22 mouse cellular contexts compared by ENCODE assay signal in genomic region chr1:106465243-106465976, GRCm38 (mm10).
DNase-seq lines count a peak whose midpoint lies in the region; ATAC-seq and TF ChIP-seq lines count a peak whose summit lies in the region.
"Had no signal": no experiment of that assay in that cellular context is flagged by ENCODE, and none has a peak within 500 bp of the region (broad histone marks: within the 10 kb centered on the region; RNA-seq: fewer than 3 reads in every experiment).

No protein-coding gene starts in this region.

- H3K27ac ChIP-seq in forebrain, embryonic 11.5 days (ENCODE audit: low read depth, low read length): no peak overlapping the region
- H3K27ac ChIP-seq in forebrain, postnatal 0 days (ENCODE audit: low read depth, low read length): no peak overlapping the region
- no peak overlapping the region for H3K27ac ChIP-seq in midbrain, embryonic 11.5 days (ENCODE audit: low read depth, low read length)
- H3K27ac ChIP-seq in midbrain, embryonic 10.5 days (replicated peaks): no peak overlapping the region
- peak overlapping the region; percentile 5; the same call in 1 of the 2 replicates for H3K27ac ChIP-seq in midbrain, embryonic 16.5 days (ENCODE audit: low read length)
- H3K27ac ChIP-seq in thymus, adult 2 months (ENCODE audit: control insufficient read depth, insufficient read depth, low read length): no peak overlapping the region
- H3K27ac ChIP-seq: layer of hippocampus, adult 2 months; limb, embryonic 10.5 days; liver, embryonic 12.5 days; lung, embryonic 15.5 days; macrophage had no signal

- H3K4me3 ChIP-seq in forebrain, embryonic 11.5 days (ENCODE audit: low read depth, low read length): no peak overlapping the region
- no peak overlapping the region for H3K4me3 ChIP-seq in forebrain, postnatal 0 days (ENCODE audit: low read depth, low read length)
- no peak overlapping the region for H3K4me3 ChIP-seq in midbrain, embryonic 11.5 days (ENCODE audit: low read depth, low read length)
- H3K4me3 ChIP-seq in midbrain, embryonic 10.5 days: no peak overlapping the region
- no peak overlapping the region for H3K4me3 ChIP-seq in midbrain, embryonic 16.5 days (ENCODE audit: low read depth, low read length)
- H3K4me3 ChIP-seq in thymus, adult 2 months (ENCODE audit: control insufficient read depth, insufficient read depth, low read length): no peak overlapping the region
- H3K4me3 ChIP-seq: heart, embryonic 10.5 days; layer of hippocampus, adult 2 months; limb, embryonic 10.5 days; liver, embryonic 12.5 days; lung, embryonic 15.5 days had no signal

- no peak overlapping the region for H3K9ac ChIP-seq in forebrain, embryonic 11.5 days (ENCODE audit: low read length)
- H3K9ac ChIP-seq in forebrain, postnatal 0 days: no peak overlapping the region
- H3K9ac ChIP-seq in midbrain, embryonic 11.5 days (ENCODE audit: low read length): no peak overlapping the region
- no peak overlapping the region for H3K9ac ChIP-seq in midbrain, embryonic 16.5 days (ENCODE audit: low read depth, low read length)
- H3K9ac ChIP-seq: liver, embryonic 12.5 days; lung, embryonic 15.5 days had no signal

- DNase-seq in forebrain, embryonic 11.5 days (ENCODE audit: low spot score): no peak
- no peak for DNase-seq in forebrain, postnatal 0 days
- DNase-seq in midbrain, embryonic 11.5 days (ENCODE audit: low spot score, missing footprints): no peak
- no peak for DNase-seq in midbrain, embryonic 10.5 days (ENCODE audit: low spot score)
- DNase-seq in thymus, adult 2 months: no peak
- no peak for DNase-seq in gastrocnemius, postnatal 10 days
- DNase-seq in gastrocnemius, postnatal 14 days: no peak
- DNase-seq: cerebellum, postnatal 36 days; gastrocnemius, postnatal 25 days; heart, postnatal 10 days; kidney, adult 18-20 months; spleen, adult 18-20 months; thymus, adult 18-20 months had no signal

- intact Hi-C loops in gastrocnemius, postnatal 14 days (cut with DNase I; ENCODE audit: low total_unique reads): no loop called here

- H3K36me3 ChIP-seq in forebrain, embryonic 11.5 days (ENCODE audit: control insufficient read depth, insufficient read depth, low read length): no peaks in the 10 kb centered on the region
- H3K36me3 ChIP-seq in forebrain, postnatal 0 days (ENCODE audit: insufficient read depth): no peaks in the 10 kb centered on the region
- no peaks in the 10 kb centered on the region for H3K36me3 ChIP-seq in midbrain, embryonic 11.5 days (ENCODE audit: control insufficient read depth, insufficient read depth, low read length)
- no peaks in the 10 kb centered on the region for H3K36me3 ChIP-seq in midbrain, embryonic 10.5 days
- H3K36me3 ChIP-seq in midbrain, embryonic 16.5 days (ENCODE audit: control insufficient read depth, insufficient read depth, low read length): no peaks in the 10 kb centered on the region
- no peaks in the 10 kb centered on the region for H3K36me3 ChIP-seq in thymus, adult 2 months (ENCODE audit: control insufficient read depth, insufficient read depth, low read length)
- H3K36me3 ChIP-seq: G1E; heart, embryonic 10.5 days; limb, embryonic 10.5 days; liver, embryonic 12.5 days; lung, embryonic 15.5 days had no signal

- no peak for TF ChIP-seq CTCF in forebrain, postnatal 0 days (IDR thresholded peaks at IDR 0.05; ENCODE audit: low read depth)
- no peak for TF ChIP-seq CTCF in thymus, adult 2 months (IDR thresholded peaks at IDR 0.05; ENCODE audit: borderline replicate concordance, control insufficient read depth, extremely low read depth, insufficient read depth, low read length, poor library complexity)

- peaks cover 4% of the 10 kb centered on the region; the same call in 1 of the 2 replicates for H3K4me1 ChIP-seq in forebrain, embryonic 11.5 days (replicated peaks; ENCODE audit: control insufficient read depth, insufficient read depth, low read length)
- H3K4me1 ChIP-seq in forebrain, postnatal 0 days (ENCODE audit: insufficient read depth): no peaks in the 10 kb centered on the region
- H3K4me1 ChIP-seq in midbrain, embryonic 11.5 days (ENCODE audit: control insufficient read depth, insufficient read depth, low read length): peaks cover 4% of the 10 kb centered on the region; the same call in 1 of the 2 replicates
- peaks cover 20% of the 10 kb centered on the region for H3K4me1 ChIP-seq in midbrain, embryonic 10.5 days
- H3K4me1 ChIP-seq in midbrain, embryonic 16.5 days (ENCODE audit: control insufficient read depth, insufficient read depth, low read length): peaks cover 3% of the 10 kb centered on the region; the same call in 1 of the 2 replicates
- H3K4me1 ChIP-seq in thymus, adult 2 months (replicated peaks; ENCODE audit: control insufficient read depth, insufficient read depth, low read length): no peaks in the 10 kb centered on the region
- H3K4me1 ChIP-seq: heart, embryonic 10.5 days; limb, embryonic 10.5 days; liver, embryonic 12.5 days; lung, embryonic 15.5 days had no signal

- TF ChIP-seq POLR2A in thymus, adult 2 months (IDR thresholded peaks at IDR 0.05; ENCODE audit: control insufficient read depth, extremely low read depth, insufficient read depth, low read length, poor library complexity): no peak

- H3K9me3 ChIP-seq in forebrain, embryonic 11.5 days (ENCODE audit: control insufficient read depth, low read length): no peaks in the 10 kb centered on the region
- no peaks in the 10 kb centered on the region for H3K9me3 ChIP-seq in forebrain, postnatal 0 days (ENCODE audit: low read length)
- H3K9me3 ChIP-seq in midbrain, embryonic 11.5 days (ENCODE audit: control insufficient read depth, low read length): no peaks in the 10 kb centered on the region
- no peaks in the 10 kb centered on the region for H3K9me3 ChIP-seq in midbrain, embryonic 10.5 days (replicated peaks)
- no peaks in the 10 kb centered on the region for H3K9me3 ChIP-seq in midbrain, embryonic 16.5 days (replicated peaks; ENCODE audit: control insufficient read depth, low read length, poor library complexity, severe bottlenecking)
- H3K9me3 ChIP-seq: heart, embryonic 10.5 days; limb, embryonic 10.5 days; liver, embryonic 12.5 days; lung, embryonic 15.5 days had no signal

- WGBS in forebrain, embryonic 11.5 days: 44% methylated on average over 4 of the region's 4 CpGs
- WGBS in forebrain, postnatal 0 days: 44% methylated on average over 4 of the region's 4 CpGs
- 61% methylated on average over 4 of the region's 4 CpGs for WGBS in midbrain, embryonic 11.5 days
- 61% methylated on average over 4 of the region's 4 CpGs for WGBS in midbrain, embryonic 10.5 days
- 40% methylated on average over 4 of the region's 4 CpGs for WGBS in midbrain, embryonic 16.5 days
- 89% methylated on average over 4 of the region's 4 CpGs for WGBS in thymus, adult 2 months

- no peaks in the 10 kb centered on the region for H3K27me3 ChIP-seq in forebrain, embryonic 11.5 days (ENCODE audit: control insufficient read depth, insufficient read depth, low read length)
- no peaks in the 10 kb centered on the region for H3K27me3 ChIP-seq in forebrain, postnatal 0 days (ENCODE audit: insufficient read depth, low read length)
- H3K27me3 ChIP-seq in midbrain, embryonic 11.5 days (ENCODE audit: control insufficient read depth, insufficient read depth, low read length): no peaks in the 10 kb centered on the region
- H3K27me3 ChIP-seq in midbrain, embryonic 10.5 days (ENCODE audit: low read depth, poor library complexity, severe bottlenecking): no peaks in the 10 kb centered on the region
- no peaks in the 10 kb centered on the region for H3K27me3 ChIP-seq in midbrain, embryonic 16.5 days (ENCODE audit: control insufficient read depth, insufficient read depth, low read depth, low read length)
- H3K27me3 ChIP-seq in thymus, adult 2 months (ENCODE audit: control insufficient read depth, insufficient read depth, low read length): no peaks in the 10 kb centered on the region
- H3K27me3 ChIP-seq: liver, embryonic 12.5 days; lung, embryonic 15.5 days had no signal

- H3K4me2 ChIP-seq in forebrain, embryonic 11.5 days (ENCODE audit: low read depth, low read length, severe bottlenecking): no peak overlapping the region
- H3K4me2 ChIP-seq in forebrain, postnatal 0 days (ENCODE audit: low read depth): no peak overlapping the region
- H3K4me2 ChIP-seq in midbrain, embryonic 11.5 days: no peak overlapping the region
- no peak overlapping the region for H3K4me2 ChIP-seq in midbrain, embryonic 16.5 days (ENCODE audit: low read length)
- H3K4me2 ChIP-seq: liver, embryonic 12.5 days; lung, embryonic 15.5 days had no signal

- 0 out of 2 replicates have a peak, but pooled peaks have one; percentile 43 for ATAC-seq in forebrain, embryonic 11.5 days (replicated peaks; ENCODE audit: low FRiP score)
- no peak for ATAC-seq in forebrain, postnatal 0 days
- ATAC-seq in midbrain, embryonic 11.5 days (ENCODE audit: low FRiP score): peak; percentile 56; the same call in 1 of the 2 replicates
- 0 out of 2 replicates have a peak, but pooled peaks have one; percentile 39 for ATAC-seq in midbrain, embryonic 16.5 days
- ATAC-seq: CD4-positive, CD25-positive, alpha-beta regulatory T cell, adult 4 months; liver, embryonic 12.5 days had no signal
